Mouse (Mus musculus): ENCODE results near the gene Ankfn1.
A peak's percentile ranks its signal among the peaks of the same experiment; 100 is the strongest.

- TF ChIP-seq POLR2A (IDR thresholded peaks at IDR 0.05; ENCODE audit: insufficient read length, low read depth) (no peak), TCF3 (IDR thresholded peaks at IDR 0.05; ENCODE audit: insufficient read length, low read depth) (no peak), E2F4 (IDR thresholded peaks at IDR 0.05; ENCODE audit: insufficient read depth) (no peak), REST (IDR thresholded peaks at IDR 0.05; ENCODE audit: insufficient read depth, insufficient read length) (no peak), MYOD1 (IDR thresholded peaks at IDR 0.05; ENCODE audit: control insufficient read depth in 1 of 3, insufficient read length in 2 of 3, low read depth in 2 of 3) (peak in 1 of 3 experiments; percentile 59), MAX (IDR thresholded peaks at IDR 0.05; ENCODE audit: low read depth) (no peak), USF1 (IDR thresholded peaks at IDR 0.05; ENCODE audit: low read depth) (no peak), POLR2AphosphoS2 (IDR thresholded peaks at IDR 0.05; ENCODE audit: insufficient read length, low read depth) (no peak), CEBPB (IDR thresholded peaks at IDR 0.05; ENCODE audit: insufficient read depth, poor library complexity, severe bottlenecking) (no peak), TCF12 (IDR thresholded peaks at IDR 0.05; ENCODE audit: insufficient read depth, poor library complexity, severe bottlenecking) (no peak), MYOG (IDR thresholded peaks at IDR 0.05; ENCODE audit: control insufficient read depth in 1 of 3, insufficient read depth in 1 of 3, insufficient read length in 2 of 3, low read depth in 2 of 3) (peak in 1 of 3 experiments; percentile 23), SRF (IDR thresholded peaks at IDR 0.05; ENCODE audit: control insufficient read depth, insufficient read length, low read depth) (no peak)
Measured at GRCm38 (mm10) chr11:89452862-89453261, 324.6 kb downstream of the Ankfn1 start.
